27 mouse cellular contexts compared by ENCODE assay signal in genomic region chr9:97670666-97671065, GRCm38 (mm10).
DNase-seq lines count a peak whose midpoint lies in the region; ATAC-seq and TF ChIP-seq lines count a peak whose summit lies in the region.
"Had no signal": no experiment of that assay in that cellular context is flagged by ENCODE, and none has a peak within 500 bp of the region (broad histone marks: within the 10 kb centered on the region; RNA-seq: fewer than 3 reads in every experiment).

No protein-coding gene starts in this region.

- intact Hi-C loops in heart, adult 2 months (cut with DNase I): no loop called here

- H3K9ac ChIP-seq in heart, adult 2 months (ENCODE audit: low read depth, low read length): no peak overlapping the region
- no peak overlapping the region for H3K9ac ChIP-seq in lung, postnatal 0 days (replicated peaks; ENCODE audit: low read depth)
- H3K9ac ChIP-seq: embryonic facial prominence, embryonic 12.5 days; forebrain, embryonic 13.5 days; forebrain, embryonic 15.5 days; forebrain, postnatal 0 days had no signal

- H3K9me3 ChIP-seq in lung, postnatal 0 days (ENCODE audit: low read length): no peaks in the 10 kb centered on the region
- H3K9me3 ChIP-seq: embryonic facial prominence, embryonic 10.5 days; embryonic facial prominence, embryonic 12.5 days; forebrain, embryonic 13.5 days; forebrain, embryonic 15.5 days had no signal

- no peak overlapping the region for H3K4me3 ChIP-seq in heart, adult 2 months
- H3K4me3 ChIP-seq in lung, adult 2 months (replicated peaks; ENCODE audit: extremely low read depth, low read depth, low read length): no peak overlapping the region
- H3K4me3 ChIP-seq in lung, postnatal 0 days (ENCODE audit: low read depth, low read length): no peak overlapping the region
- H3K4me3 ChIP-seq: embryonic facial prominence, embryonic 10.5 days; embryonic facial prominence, embryonic 12.5 days; forebrain, embryonic 13.5 days; forebrain, embryonic 15.5 days had no signal

- WGBS in heart, adult 2 months: 72% methylated on average over 8 of the region's 8 CpGs
- 69% methylated on average over 8 of the region's 8 CpGs for WGBS in lung, adult 2 months
- 69% methylated on average over 8 of the region's 8 CpGs for WGBS in lung, postnatal 0 days

- ATAC-seq in lung, postnatal 0 days: no peak
- ATAC-seq: activated CD4-positive, CD25-positive, alpha-beta regulatory T cell, adult 4 months; CD4-positive, CD25-positive, alpha-beta regulatory T cell, adult 4 months; forebrain, embryonic 13.5 days; forebrain, embryonic 15.5 days; forebrain, postnatal 0 days; Patski had no signal

- no peak overlapping the region for H3K27ac ChIP-seq in heart, adult 2 months
- no peak overlapping the region for H3K27ac ChIP-seq in lung, postnatal 0 days (ENCODE audit: low read length)
- H3K27ac ChIP-seq: embryonic facial prominence, embryonic 10.5 days; embryonic facial prominence, embryonic 12.5 days; forebrain, embryonic 13.5 days; forebrain, embryonic 15.5 days had no signal

- no peak overlapping the region for H3K4me2 ChIP-seq in lung, postnatal 0 days (replicated peaks; ENCODE audit: low read depth, low read length)
- H3K4me2 ChIP-seq: embryonic facial prominence, embryonic 12.5 days; forebrain, embryonic 13.5 days; forebrain, embryonic 15.5 days had no signal

- no peaks in the 10 kb centered on the region for H3K4me1 ChIP-seq in heart, adult 2 months (ENCODE audit: control insufficient read depth, insufficient read depth, low read length)
- H3K4me1 ChIP-seq in lung, adult 2 months (ENCODE audit: control insufficient read depth, insufficient read depth, low read length): no peaks in the 10 kb centered on the region
- H3K4me1 ChIP-seq in lung, postnatal 0 days (ENCODE audit: insufficient read depth, low read depth, low read length): no peaks in the 10 kb centered on the region
- H3K4me1 ChIP-seq: embryonic facial prominence, embryonic 12.5 days; forebrain, embryonic 15.5 days had no signal

- TF ChIP-seq CTCF in heart, adult 2 months (IDR thresholded peaks at IDR 0.05): no peak
- TF ChIP-seq CTCF in lung, adult 2 months (IDR thresholded peaks at IDR 0.05; ENCODE audit: insufficient read depth, low read length): no peak
- no peak for TF ChIP-seq CTCF in lung, postnatal 0 days (IDR thresholded peaks at IDR 0.05)

- no peaks in the 10 kb centered on the region for H3K79me2 ChIP-seq in heart, adult 2 months (replicated peaks; ENCODE audit: control insufficient read depth, insufficient read depth, low read length)

- TF ChIP-seq POLR2A in heart, adult 2 months (IDR thresholded peaks at IDR 0.05; ENCODE audit: insufficient read depth, low read depth, low read length): no peak
- no peak for TF ChIP-seq POLR2A in lung, adult 2 months (IDR thresholded peaks at IDR 0.05; ENCODE audit: borderline replicate concordance, extremely low read depth, low read depth, low read length)

- H3K36me3 ChIP-seq in heart, adult 2 months (ENCODE audit: control insufficient read depth, insufficient read depth, low read length): no peaks in the 10 kb centered on the region
- no peaks in the 10 kb centered on the region for H3K36me3 ChIP-seq in lung, postnatal 0 days (ENCODE audit: insufficient read depth, low read length)
- H3K36me3 ChIP-seq: embryonic facial prominence, embryonic 10.5 days; embryonic facial prominence, embryonic 12.5 days; forebrain, embryonic 15.5 days; G1E had no signal

- TF ChIP-seq EP300 in heart, adult 2 months (IDR thresholded peaks at IDR 0.05; ENCODE audit: insufficient read depth, low read depth, low read length): no peak
- no peak for TF ChIP-seq EP300 in lung, postnatal 0 days (IDR thresholded peaks at IDR 0.05)

- H3K27me3 ChIP-seq in heart, adult 2 months (ENCODE audit: control insufficient read depth, insufficient read depth, low read length): no peaks in the 10 kb centered on the region
- H3K27me3 ChIP-seq in lung, postnatal 0 days (replicated peaks; ENCODE audit: insufficient read depth, low read length): no peaks in the 10 kb centered on the region
- H3K27me3 ChIP-seq: CH12.LX; embryonic facial prominence, embryonic 12.5 days; Patski had no signal

- peak; percentile 21 for DNase-seq in embryo, embryonic 10 days (ENCODE audit: low spot score)
- DNase-seq in embryo, embryonic 11 days: no peak
- DNase-seq in heart, adult 11 months: peak; percentile 55
- DNase-seq in heart, adult 2 months: no peak
- peak; percentile 31 for DNase-seq in lung, postnatal 25 days (ENCODE audit: low spot score)
- DNase-seq in lung, adult 2 months: no peak
- peak; percentile 7 to 24 for DNase-seq in lung, postnatal 4 days
- DNase-seq in lung, postnatal 0 days (ENCODE audit: low spot score): no peak
- DNase-seq: adrenal gland, adult 8-10 months; adrenal gland, postnatal 14 days; adrenal gland, postnatal 36 days; B cell, adult 2 months; cerebellum, adult 11-12 months; cerebellum, adult 2 months; cerebellum, adult 9-10 months; cerebellum, postnatal 10 days; cerebellum, postnatal 25 days; forebrain, postnatal 0 days had no signal

Comparison
In these comparisons a context has a peak if more than half of its experiments do, and no peak if none do; other contexts are left out.
1. DNase-seq: peak in embryo, embryonic 10 days (single experiment), heart, adult 11 months (single experiment), lung, postnatal 25 days (single experiment) and lung, postnatal 4 days (2 of 2); none in embryo, embryonic 11 days (single experiment), heart, adult 2 months (0 of 2), lung, adult 2 months (single experiment) and lung, postnatal 0 days (single experiment).